Mouse (Mus musculus) lung, embryonic 14.5 days (tissue): ENCODE measurements at regions not wholly inside any gene's neighbourhood (a gene's known extent, or its start where the extent isn't known, plus 50 kb on each side); places are given as distances from the start of the nearest gene placed in this dataset.

Experiments
- ATAC-seq: fragments of 200-750 bp; cut with Nextera tagmentation; 2 replicates; pipeline ENCODE4 v1.8.0; 2017; ENCODE audit warnings: mild to moderate bottlenecking, moderate TSS enrichment, moderate library complexity; ENCODE audit not compliant: insufficient read depth
- DNase-seq: peaks from one replicate; pipeline ENCODE4 v3.0.0-alpha.2; 2015
- H3K27ac ChIP-seq: fragments of 300-500 bp; sonication (generic); 2 replicates; pipeline ENCODE4 v1.5.1; 2014; ENCODE audit warnings: low read depth, mild to moderate bottlenecking, moderate library complexity
- H3K27me3 ChIP-seq: fragments of 300-500 bp; sonication (generic); 2 replicates; pipeline ENCODE4 v1.6.1; 2014; ENCODE audit warnings: low read length, control low read depth; ENCODE audit not compliant: insufficient read depth
- H3K36me3 ChIP-seq: fragments of 300-500 bp; sonication (generic); 2 replicates; pipeline ENCODE4 v1.6.1; 2014; ENCODE audit warnings: control low read depth; ENCODE audit not compliant: insufficient read depth
- H3K4me1 ChIP-seq: fragments of 300-500 bp; sonication (generic); 2 replicates; pipeline ENCODE4 v1.6.1; 2014; ENCODE audit warnings: antibody characterized with exemption, control low read depth; ENCODE audit not compliant: insufficient read depth
- H3K4me2 ChIP-seq: fragments of 300-500 bp; sonication (generic); 2 replicates; pipeline ENCODE4 v1.6.1; 2014; ENCODE audit warnings: mild to moderate bottlenecking
- H3K4me3 ChIP-seq: fragments of 300-500 bp; sonication (generic); 2 replicates; pipeline ENCODE4 v1.5.1; 2014; ENCODE audit warnings: low read depth, low read length
- H3K9ac ChIP-seq: fragments of 300-500 bp; sonication (generic); 2 replicates; pipeline ENCODE4 v1.6.1; 2014
- H3K9me3 ChIP-seq: fragments of 300-500 bp; sonication (generic); 2 replicates; pipeline ENCODE4 v1.6.1; 2016; ENCODE audit warnings: low read depth, low read length, control low read depth
- CTCF ChIP-seq: IDR thresholded peaks from 2 replicates; pipeline ENCODE4 v1.5.1; 2016; ENCODE audit warnings: antibody characterized with exemption, low read depth
- WGBS: fragments of 180-500 bp; shearing (Covaris S2); extraction: QIAGEN DNeasy Blood & Tissue Kit; methylation state at CpG from one replicate; pipeline ENCODE4 v1.1.7; 2014; 5-methylcytosine and 5-hydroxymethylcytosine counted together

GRCm38 (mm10) chr4:31879192-31879585 lies 84.7 kb upstream of the Map3k7 start:
- no peak for ATAC-seq
- no peak overlapping the region for H3K4me2 ChIP-seq
- no peak overlapping the region for H3K27ac ChIP-seq
- no peaks in the 10 kb centered on the region for H3K4me1 ChIP-seq
- H3K9me3 ChIP-seq, result no peaks in the 10 kb centered on the region
- H3K36me3 ChIP-seq, result no peaks in the 10 kb centered on the region
- TF ChIP-seq CTCF, result no peak
- 39% methylated on average over 5 of the region's 5 CpGs for WGBS
- no peak overlapping the region for H3K4me3 ChIP-seq
- no peak overlapping the region for H3K9ac ChIP-seq
- DNase-seq, result peak; percentile 22
- no peaks in the 10 kb centered on the region for H3K27me3 ChIP-seq

GRCm38 (mm10) chr4:31880213-31880612 lies 83.7 kb upstream of the Map3k7 start:
- Histone ChIP-seq H3K27me3 (no peaks in the 10 kb centered on the region), H3K9ac (no peak overlapping the region), H3K27ac (no peak overlapping the region), H3K36me3 (no peaks in the 10 kb centered on the region), H3K4me1 (no peaks in the 10 kb centered on the region), H3K9me3 (no peaks in the 10 kb centered on the region), H3K4me2 (no peak overlapping the region), H3K4me3 (no peak overlapping the region)
- DNase-seq, result no peak
- ATAC-seq, result no peak
- 71% methylated on average over 7 of the region's 7 CpGs for WGBS
- no peak for TF ChIP-seq CTCF

GRCm38 (mm10) chr4:31889673-31890072 lies 74.2 kb upstream of the Map3k7 start:
- Histone ChIP-seq H3K9me3 (no peaks in the 10 kb centered on the region), H3K4me2 (no peak overlapping the region), H3K27ac (no peak overlapping the region), H3K36me3 (no peaks in the 10 kb centered on the region), H3K9ac (no peak overlapping the region), H3K4me1 (no peaks in the 10 kb centered on the region), H3K27me3 (no peaks in the 10 kb centered on the region), H3K4me3 (no peak overlapping the region)
- no peak for DNase-seq
- no peak for ATAC-seq
- 64% methylated on average over 3 of the region's 3 CpGs for WGBS
- no peak for TF ChIP-seq CTCF

GRCm38 (mm10) chr4:31909086-31909673 lies 54.7 kb upstream of the Map3k7 start:
- Histone ChIP-seq H3K9ac (no peak overlapping the region), H3K9me3 (no peaks in the 10 kb centered on the region), H3K4me2 (no peak overlapping the region), H3K36me3 (no peaks in the 10 kb centered on the region), H3K4me1 (no peaks in the 10 kb centered on the region), H3K27ac (no peak overlapping the region), H3K27me3 (no peaks in the 10 kb centered on the region), H3K4me3 (no peak overlapping the region)
- WGBS, result 66% methylated on average over 8 of the region's 8 CpGs
- no peak for DNase-seq
- no peak for ATAC-seq
- no peak for TF ChIP-seq CTCF
